Mouse (Mus musculus): Measurements from ENCODE around the gene Tsen2. TPM values are rescaled to one million over a fixed set of nuclear protein-coding genes. Genes with fewer than 3 reads are reported as not detected.
A peak's percentile ranks its signal among the peaks of the same experiment; 100 is the strongest.

Gene Tsen2
- polyA plus RNA-seq (2014; fragmentation: Nextera tagmentation; extraction: Ambion mirVana): 19.4 and 19.9 TPM in 2 replicates

GRCm38 (mm10) chr6:115544442-115544970, at the start of gene Tsen2:
Gene Tsen2 (plus strand): TSS chr6:115544664.
- no peaks in the 10 kb centered on the region for H3K27me3 ChIP-seq (ENCODE audit: control insufficient read depth, insufficient read depth, low read length)
- no peaks in the 10 kb centered on the region; the same call in 1 of the 2 replicates for H3K4me1 ChIP-seq (ENCODE audit: control insufficient read depth, insufficient read depth, low read length)
- H3K4me3 ChIP-seq (ENCODE audit: low read depth, low read length): peak within 1 kb of the TSS; percentile 75
- peak within 1 kb of the TSS; percentile 88 for H3K9ac ChIP-seq (ENCODE audit: low read depth, low read length)
- peaks cover 4% of the 10 kb centered on the region for H3K36me3 ChIP-seq (ENCODE audit: control insufficient read depth, insufficient read depth, low read length)
- ATAC-seq (replicated peaks; ENCODE audit: insufficient number of reproducible peaks, low FRiP score, low TSS enrichment): peak; percentile 93
- peak within 1 kb of the TSS; percentile 68 for H3K27ac ChIP-seq (ENCODE audit: low read depth, low read length)
- H3K9me3 ChIP-seq (replicated peaks; ENCODE audit: control insufficient read depth, low read length): no peaks in the 10 kb centered on the region
- 0% methylated on average over 38 of the region's 38 CpGs for WGBS (ENCODE audit: insufficient replicate concordance)
- H3K4me2 ChIP-seq: peak within 1 kb of the TSS; percentile 91

DNA sequence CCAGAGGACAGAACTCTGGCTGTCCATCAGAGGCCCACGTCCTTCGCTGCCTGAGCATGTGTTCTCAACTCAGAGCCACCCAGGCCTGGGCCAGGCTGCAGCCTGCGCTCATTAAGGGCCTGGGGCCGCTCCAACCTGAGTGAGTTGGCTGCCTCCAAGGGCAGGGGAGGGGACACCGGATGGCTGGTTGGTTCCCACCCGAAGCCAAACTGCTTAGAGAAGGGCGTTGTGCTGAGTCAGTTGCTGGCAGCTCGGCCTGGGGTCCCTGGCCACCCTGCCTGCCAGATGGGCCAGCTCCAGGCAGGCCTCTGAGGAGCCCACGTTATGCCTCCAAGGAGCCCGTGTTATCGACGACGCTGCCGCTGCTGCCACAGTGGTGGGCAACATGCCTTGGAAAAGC, 44.9 kb upstream of the Tsen2 start:
- WGBS (ENCODE audit: insufficient replicate concordance): 70% methylated on average over 14 of the region's 14 CpGs
- Histone ChIP-seq H3K9me3 (replicated peaks; ENCODE audit: control insufficient read depth, low read length) (no peaks in the 10 kb centered on the region), H3K27ac (ENCODE audit: low read depth, low read length) (no peak overlapping the region), H3K4me1 (ENCODE audit: control insufficient read depth, insufficient read depth, low read length) (peaks cover 12% of the 10 kb centered on the region), H3K36me3 (ENCODE audit: control insufficient read depth, insufficient read depth, low read length) (no peaks in the 10 kb centered on the region), H3K9ac (ENCODE audit: low read depth, low read length) (no peak overlapping the region; the same call in 1 of the 2 replicates), H3K27me3 (ENCODE audit: control insufficient read depth, insufficient read depth, low read length) (no peaks in the 10 kb centered on the region), H3K4me2 (no peak overlapping the region), H3K4me3 (ENCODE audit: low read depth, low read length) (no peak overlapping the region)
- no peak for ATAC-seq (replicated peaks; ENCODE audit: insufficient number of reproducible peaks, low FRiP score, low TSS enrichment)

- no peaks in the 10 kb centered on the region for H3K36me3 ChIP-seq (ENCODE audit: control insufficient read depth, insufficient read depth, low read length)
- no peak overlapping the region for H3K4me2 ChIP-seq
- no peak overlapping the region for H3K9ac ChIP-seq (ENCODE audit: low read depth, low read length)
- H3K4me3 ChIP-seq (ENCODE audit: low read depth, low read length): no peak overlapping the region
- H3K9me3 ChIP-seq (replicated peaks; ENCODE audit: control insufficient read depth, low read length): no peaks in the 10 kb centered on the region
- ATAC-seq (replicated peaks; ENCODE audit: insufficient number of reproducible peaks, low FRiP score, low TSS enrichment): no peak
- WGBS (ENCODE audit: insufficient replicate concordance): 77% methylated on average over 10 of the region's 10 CpGs
- H3K4me1 ChIP-seq (ENCODE audit: control insufficient read depth, insufficient read depth, low read length): peaks cover 12% of the 10 kb centered on the region
- H3K27me3 ChIP-seq (ENCODE audit: control insufficient read depth, insufficient read depth, low read length): no peaks in the 10 kb centered on the region
- no peak overlapping the region for H3K27ac ChIP-seq (ENCODE audit: low read depth, low read length)
Observed at GRCm38 (mm10) chr6:115500234-115500633, 44.2 kb upstream of the Tsen2 start.

DNA sequence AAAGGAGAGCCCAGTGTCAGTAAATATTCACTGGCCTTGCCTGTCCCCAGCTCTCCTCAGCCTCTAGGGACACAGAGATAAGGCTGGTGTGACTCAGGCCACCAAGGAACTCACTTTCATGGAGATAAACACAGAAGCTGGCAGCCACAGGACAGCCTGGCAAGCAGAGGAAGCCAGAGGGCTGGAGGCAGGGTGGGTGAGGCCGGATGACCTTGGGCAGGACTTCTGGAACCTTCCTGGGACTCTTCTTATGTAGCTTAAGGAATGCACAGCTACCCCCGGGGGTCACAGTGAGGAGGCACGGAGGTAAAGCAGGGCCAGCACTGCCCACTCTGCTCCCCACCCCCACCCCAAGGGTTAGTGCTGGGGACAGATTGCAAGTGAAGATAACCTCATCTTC, 43.3 kb upstream of the Tsen2 start:
- Histone ChIP-seq H3K4me3 (ENCODE audit: low read depth, low read length) (no peak overlapping the region), H3K27ac (ENCODE audit: low read depth, low read length) (no peak overlapping the region), H3K9ac (ENCODE audit: low read depth, low read length) (no peak overlapping the region), H3K4me1 (ENCODE audit: control insufficient read depth, insufficient read depth, low read length) (peaks cover 12% of the 10 kb centered on the region), H3K4me2 (no peak overlapping the region), H3K27me3 (ENCODE audit: control insufficient read depth, insufficient read depth, low read length) (no peaks in the 10 kb centered on the region), H3K9me3 (replicated peaks; ENCODE audit: control insufficient read depth, low read length) (no peaks in the 10 kb centered on the region), H3K36me3 (ENCODE audit: control insufficient read depth, insufficient read depth, low read length) (no peaks in the 10 kb centered on the region)
- no peak for ATAC-seq (replicated peaks; ENCODE audit: insufficient number of reproducible peaks, low FRiP score, low TSS enrichment)
- WGBS (ENCODE audit: insufficient replicate concordance): 30% methylated on average over 3 of the region's 3 CpGs

- no peak for ATAC-seq (replicated peaks; ENCODE audit: insufficient number of reproducible peaks, low FRiP score, low TSS enrichment)
- Histone ChIP-seq H3K4me1 (ENCODE audit: control insufficient read depth, insufficient read depth, low read length) (peaks cover 12% of the 10 kb centered on the region), H3K9me3 (replicated peaks; ENCODE audit: control insufficient read depth, low read length) (no peaks in the 10 kb centered on the region), H3K27ac (ENCODE audit: low read depth, low read length) (no peak overlapping the region), H3K4me3 (ENCODE audit: low read depth, low read length) (no peak overlapping the region), H3K27me3 (ENCODE audit: control insufficient read depth, insufficient read depth, low read length) (no peaks in the 10 kb centered on the region), H3K4me2 (no peak overlapping the region), H3K9ac (ENCODE audit: low read depth, low read length) (no peak overlapping the region), H3K36me3 (ENCODE audit: control insufficient read depth, insufficient read depth, low read length) (no peaks in the 10 kb centered on the region)
- 95% methylated on average over 4 of the region's 4 CpGs for WGBS (ENCODE audit: insufficient replicate concordance)
Observed at GRCm38 (mm10) chr6:115503038-115503437, 41.4 kb upstream of the Tsen2 start.

GRCm38 (mm10) chr6:115503549-115504159, 40.8 kb upstream of the Tsen2 start:
- Histone ChIP-seq H3K36me3 (ENCODE audit: control insufficient read depth, insufficient read depth, low read length) (no peaks in the 10 kb centered on the region), H3K27ac (ENCODE audit: low read depth, low read length) (no peak overlapping the region), H3K9me3 (replicated peaks; ENCODE audit: control insufficient read depth, low read length) (no peaks in the 10 kb centered on the region), H3K9ac (ENCODE audit: low read depth, low read length) (no peak overlapping the region), H3K27me3 (ENCODE audit: control insufficient read depth, insufficient read depth, low read length) (no peaks in the 10 kb centered on the region), H3K4me3 (ENCODE audit: low read depth, low read length) (no peak overlapping the region), H3K4me2 (no peak overlapping the region), H3K4me1 (ENCODE audit: control insufficient read depth, insufficient read depth, low read length) (peaks cover 12% of the 10 kb centered on the region)
- WGBS (ENCODE audit: insufficient replicate concordance): 63% methylated on average over 10 of the region's 10 CpGs
- no peak for ATAC-seq (replicated peaks; ENCODE audit: insufficient number of reproducible peaks, low FRiP score, low TSS enrichment)

GRCm38 (mm10) chr6:115504160-115504558, 40.3 kb upstream of the Tsen2 start:
- Histone ChIP-seq H3K4me2 (no peak overlapping the region), H3K9me3 (replicated peaks; ENCODE audit: control insufficient read depth, low read length) (no peaks in the 10 kb centered on the region), H3K27ac (ENCODE audit: low read depth, low read length) (no peak overlapping the region), H3K4me3 (ENCODE audit: low read depth, low read length) (no peak overlapping the region), H3K4me1 (ENCODE audit: control insufficient read depth, insufficient read depth, low read length) (peaks cover 12% of the 10 kb centered on the region), H3K36me3 (ENCODE audit: control insufficient read depth, insufficient read depth, low read length) (no peaks in the 10 kb centered on the region), H3K9ac (ENCODE audit: low read depth, low read length) (no peak overlapping the region), H3K27me3 (ENCODE audit: control insufficient read depth, insufficient read depth, low read length) (no peaks in the 10 kb centered on the region)
- ATAC-seq (replicated peaks; ENCODE audit: insufficient number of reproducible peaks, low FRiP score, low TSS enrichment): no peak
- 70% methylated on average over 3 of the region's 3 CpGs for WGBS (ENCODE audit: insufficient replicate concordance)

- Histone ChIP-seq H3K4me3 (ENCODE audit: low read depth, low read length) (no peak overlapping the region), H3K4me1 (ENCODE audit: control insufficient read depth, insufficient read depth, low read length) (peaks cover 12% of the 10 kb centered on the region), H3K36me3 (ENCODE audit: control insufficient read depth, insufficient read depth, low read length) (no peaks in the 10 kb centered on the region), H3K27ac (ENCODE audit: low read depth, low read length) (no peak overlapping the region), H3K9me3 (replicated peaks; ENCODE audit: control insufficient read depth, low read length) (no peaks in the 10 kb centered on the region), H3K27me3 (ENCODE audit: control insufficient read depth, insufficient read depth, low read length) (no peaks in the 10 kb centered on the region), H3K9ac (ENCODE audit: low read depth, low read length) (no peak overlapping the region), H3K4me2 (no peak overlapping the region)
- no peak for ATAC-seq (replicated peaks; ENCODE audit: insufficient number of reproducible peaks, low FRiP score, low TSS enrichment)
- 67% methylated on average over 5 of the region's 5 CpGs for WGBS (ENCODE audit: insufficient replicate concordance)
Observed at GRCm38 (mm10) chr6:115504915-115505314, 39.5 kb upstream of the Tsen2 start.

DNA sequence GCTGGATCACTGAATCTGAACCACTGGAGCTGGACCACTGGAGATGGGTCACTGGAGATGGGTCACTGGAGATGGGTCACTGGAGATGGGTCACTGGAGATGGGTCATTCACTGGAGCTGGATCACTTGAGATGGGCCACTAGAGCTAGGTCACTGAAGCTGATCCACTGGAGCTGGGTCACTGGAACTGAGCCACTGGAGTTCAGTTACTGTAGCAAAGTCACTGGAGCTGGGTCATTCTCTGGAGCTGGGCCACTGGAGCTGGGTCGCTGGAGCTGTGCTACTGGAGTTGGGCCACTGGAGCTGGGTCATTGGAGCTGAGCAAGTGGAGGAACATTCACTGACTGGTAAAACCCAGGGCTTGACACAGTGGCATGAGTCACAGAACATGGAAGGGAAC, 38.0 kb upstream of the Tsen2 start:
- ATAC-seq (replicated peaks; ENCODE audit: insufficient number of reproducible peaks, low FRiP score, low TSS enrichment): no peak
- Histone ChIP-seq H3K4me1 (ENCODE audit: control insufficient read depth, insufficient read depth, low read length) (0 out of 2 replicates have a peak, but pooled peaks cover 3% of the 10 kb centered on the region), H3K4me2 (no peak overlapping the region), H3K27ac (ENCODE audit: low read depth, low read length) (no peak overlapping the region), H3K9me3 (replicated peaks; ENCODE audit: control insufficient read depth, low read length) (no peaks in the 10 kb centered on the region), H3K4me3 (ENCODE audit: low read depth, low read length) (no peak overlapping the region), H3K27me3 (ENCODE audit: control insufficient read depth, insufficient read depth, low read length) (no peaks in the 10 kb centered on the region), H3K36me3 (ENCODE audit: control insufficient read depth, insufficient read depth, low read length) (no peaks in the 10 kb centered on the region), H3K9ac (ENCODE audit: low read depth, low read length) (no peak overlapping the region)
- WGBS (ENCODE audit: insufficient replicate concordance): 84% methylated on average over 1 of the region's 1 CpGs
